Mouse (Mus musculus) megakaryocyte, embryonic 14.5 days (primary cell): ENCODE measurements around the gene Zfp687.

Source experiments
- FLI1 ChIP-seq: IDR thresholded peaks from 2 replicates; pipeline ENCODE4 v1.6.1; 2012; ENCODE audit warnings: low read length, inconsistent platforms, mixed read lengths
- GATA1 ChIP-seq: IDR thresholded peaks from 3 replicates; pipeline ENCODE4 v1.6.1; 2012; ENCODE audit warnings: mixed read lengths, low read length, inconsistent platforms, borderline replicate concordance

GRCm38 (mm10) chr3:95007706-95008105 is 7.5 kb downstream of the Zfp687 start:
- TF ChIP-seq GATA1 (no peak), FLI1 (no peak)
